Mouse (Mus musculus) cerebellum, adult 8-10 months (tissue): ENCODE measurements around the gene Kazn.

Experiments
- DNase-seq: peaks from one replicate; pipeline ENCODE4 v3.0.0; 2022

Kazn gene

DNA sequence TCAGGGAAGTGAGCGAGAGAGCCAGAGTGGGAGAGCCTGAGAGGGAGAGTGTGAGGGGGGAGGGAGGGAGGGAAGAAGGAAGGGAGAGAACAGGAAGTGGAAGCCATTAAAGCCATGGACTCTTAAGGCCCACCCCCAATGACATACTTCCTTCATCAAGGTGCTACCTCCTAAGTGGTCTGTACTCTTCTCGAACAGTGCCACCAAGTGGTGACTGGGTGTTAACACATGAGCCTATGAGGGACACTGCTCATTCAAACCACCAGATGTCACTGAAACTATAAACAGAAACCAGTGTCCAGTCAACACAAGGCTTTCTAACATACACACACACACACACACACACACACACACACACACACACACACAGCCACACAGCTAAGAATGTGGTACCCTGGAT lies 77.1 kb downstream of the Kazn start:
- DNase-seq = no peak

DNA sequence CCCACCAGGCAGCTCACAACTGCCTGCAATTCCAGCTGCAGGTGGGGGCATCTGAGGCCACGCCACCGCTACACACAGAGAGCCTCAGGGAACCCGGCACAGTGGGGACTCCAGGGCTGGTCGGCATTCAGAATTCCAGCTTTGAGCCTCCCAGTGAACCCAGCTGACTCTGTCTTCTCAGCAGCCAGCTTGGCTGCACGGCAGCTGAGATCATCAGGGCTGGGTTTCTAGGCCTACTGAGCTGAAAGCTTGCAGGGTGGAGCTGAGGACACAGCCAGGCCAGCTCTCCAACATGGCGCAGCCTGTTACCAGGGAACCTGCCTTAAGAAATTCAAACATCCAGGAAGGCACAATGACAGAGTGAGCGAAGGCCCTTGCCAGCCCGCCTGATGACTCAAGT lies 79.2 kb downstream of the Kazn start:
- DNase-seq = no peak

DNA sequence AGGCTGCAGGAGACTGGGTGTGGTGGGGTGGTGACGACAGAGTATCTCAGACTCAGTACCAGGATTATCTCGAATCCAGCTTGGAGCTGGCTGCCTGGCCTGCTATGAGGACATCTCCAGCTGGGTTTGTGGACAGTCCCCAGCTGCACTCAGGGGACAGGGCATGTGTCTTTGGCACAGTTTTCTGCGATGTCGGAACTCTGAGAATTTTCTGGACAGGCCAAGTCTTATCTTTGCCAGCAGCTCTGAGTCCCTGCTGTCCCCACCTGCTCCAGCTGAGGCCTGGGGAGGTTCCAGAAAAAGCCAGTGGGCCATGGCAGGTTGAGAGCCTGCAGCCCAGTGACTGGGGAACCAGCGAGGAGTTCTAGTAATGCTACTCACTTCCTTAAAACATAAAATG lies 82.7 kb downstream of the Kazn start:
- DNase-seq = peak; percentile 49

DNA sequence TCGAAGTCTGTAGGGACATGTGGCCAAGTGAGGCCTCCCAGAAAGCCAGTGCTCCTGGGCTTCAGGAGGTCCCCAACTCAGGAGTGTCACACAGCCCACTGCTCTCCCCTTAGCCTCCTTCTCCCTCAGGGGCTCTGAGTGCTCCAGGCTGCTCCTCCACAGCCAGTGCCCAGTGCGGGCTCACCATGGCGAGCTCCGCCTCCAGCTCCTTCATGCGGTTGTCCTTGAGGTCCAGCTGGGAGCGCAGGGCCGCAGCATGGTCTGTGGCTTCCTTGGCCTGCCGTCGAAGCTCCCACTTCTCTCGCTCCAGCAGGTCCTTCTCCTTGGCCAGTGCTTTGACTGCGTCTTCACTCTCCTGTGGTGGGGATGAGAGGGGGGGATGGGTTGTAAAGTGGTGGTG lies 85.0 kb downstream of the Kazn start:
- DNase-seq = no peak

DNA sequence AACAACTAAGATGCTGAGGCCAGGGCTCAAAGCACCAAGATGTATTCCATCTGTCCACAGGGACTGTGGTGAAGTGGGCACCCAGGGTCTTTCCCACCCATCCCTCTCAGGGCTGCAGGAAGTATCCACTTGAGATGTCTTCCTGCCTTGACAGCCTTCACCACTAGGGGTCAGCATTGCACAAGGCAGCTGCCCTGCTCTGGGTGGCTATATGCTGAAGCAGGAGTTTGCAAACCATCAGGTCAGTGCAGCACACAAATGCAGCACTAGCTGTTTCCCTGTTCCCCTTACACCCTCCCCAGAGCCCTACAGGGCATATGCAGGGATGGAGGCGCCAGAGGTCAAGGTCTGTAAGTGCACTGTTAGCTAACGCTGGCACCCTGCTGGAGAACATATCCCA lies 85.7 kb downstream of the Kazn start:
- peak; percentile 90 for DNase-seq

DNA sequence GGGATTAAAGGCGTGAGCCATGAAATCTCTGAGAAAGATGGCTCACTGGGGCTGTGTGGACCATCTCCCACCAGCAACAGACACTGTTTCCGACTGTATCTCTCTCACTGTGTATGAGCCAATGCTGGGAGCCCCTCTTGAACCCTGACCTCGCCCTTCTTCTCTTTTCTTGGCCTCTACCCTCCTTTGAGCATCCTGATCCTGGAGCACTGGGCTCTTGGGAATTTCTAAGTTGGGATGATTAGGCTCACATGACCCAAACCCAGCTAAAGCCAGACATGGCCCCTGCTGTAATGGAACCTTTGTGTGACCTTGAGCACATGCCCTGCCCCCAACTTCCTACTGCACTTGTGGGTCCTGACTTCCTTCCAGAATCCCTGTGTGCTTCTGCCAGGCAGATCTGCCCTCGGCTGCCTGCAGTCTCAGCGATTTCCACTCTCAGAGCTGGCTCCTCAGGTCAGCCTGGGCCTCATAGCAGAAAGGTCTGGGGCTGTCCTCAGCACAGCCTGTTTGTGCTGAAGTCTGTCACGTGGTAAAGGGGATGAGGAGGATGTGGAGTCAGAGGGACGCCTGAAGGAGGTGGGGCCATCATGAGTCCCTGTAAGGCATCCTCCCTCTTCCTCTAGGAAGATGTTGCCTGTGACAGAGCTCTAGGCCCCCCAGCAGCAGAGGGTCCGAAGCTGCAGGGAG lies 86.3 kb downstream of the Kazn start:
- DNase-seq = no peak

DNA sequence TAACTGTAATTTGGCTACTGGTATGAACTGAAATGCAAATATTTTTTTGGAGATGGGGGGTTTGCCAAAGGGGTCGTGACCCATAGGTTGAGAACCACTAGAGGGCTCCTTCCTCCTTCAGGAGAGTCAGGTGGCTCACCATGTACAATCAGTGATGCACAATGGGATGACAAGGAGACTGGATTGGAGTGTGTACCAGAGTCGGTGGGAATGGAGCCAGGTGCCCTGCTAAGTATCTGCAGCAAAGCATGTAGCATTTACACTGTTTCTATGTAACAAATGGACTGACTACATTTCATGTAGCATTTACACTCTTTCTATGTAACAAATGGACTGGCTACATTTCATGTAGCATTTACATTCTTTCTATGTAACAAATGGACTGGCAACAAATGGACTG lies 89.1 kb downstream of the Kazn start:
- DNase-seq = no peak

DNA sequence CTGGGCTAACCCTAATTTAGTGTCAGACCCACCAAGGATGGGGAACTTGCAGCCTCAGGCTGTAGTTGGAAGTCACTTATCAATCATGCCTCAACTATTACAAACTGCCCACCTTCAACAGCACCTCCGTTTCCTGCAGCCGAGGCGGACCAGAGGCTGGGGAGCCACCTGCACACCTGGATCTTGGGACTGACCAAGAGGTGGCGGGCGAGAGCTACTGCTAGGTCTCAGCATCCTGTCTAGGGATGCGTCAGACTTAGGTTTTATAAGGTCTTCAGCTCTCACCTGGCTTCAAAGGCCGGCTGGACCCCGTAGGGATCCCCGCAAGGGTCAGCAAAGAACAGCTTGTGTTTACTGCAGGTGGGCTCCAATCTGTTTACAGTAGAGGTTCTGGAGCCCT lies 90.0 kb downstream of the Kazn start:
- no peak for DNase-seq

DNA sequence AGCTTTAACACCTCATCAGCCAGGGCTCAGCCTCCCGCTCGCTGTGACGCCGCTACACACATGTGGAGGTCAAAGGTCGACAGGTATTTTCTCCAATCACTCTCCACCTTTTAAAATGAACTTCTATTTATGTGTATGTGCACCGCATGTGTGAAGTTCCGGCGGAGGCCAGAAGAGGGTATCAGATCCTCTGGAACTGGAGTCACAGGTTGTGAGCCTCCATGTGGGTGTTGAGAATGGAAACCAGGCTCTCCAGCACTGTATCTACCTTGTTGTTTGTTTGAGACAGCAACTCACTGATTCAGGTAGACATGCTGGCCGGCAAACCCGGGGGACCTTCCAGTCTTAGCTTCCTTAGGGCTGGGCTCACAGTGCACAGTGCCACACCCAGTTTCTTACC lies 91.5 kb downstream of the Kazn start:
- no peak for DNase-seq

DNA sequence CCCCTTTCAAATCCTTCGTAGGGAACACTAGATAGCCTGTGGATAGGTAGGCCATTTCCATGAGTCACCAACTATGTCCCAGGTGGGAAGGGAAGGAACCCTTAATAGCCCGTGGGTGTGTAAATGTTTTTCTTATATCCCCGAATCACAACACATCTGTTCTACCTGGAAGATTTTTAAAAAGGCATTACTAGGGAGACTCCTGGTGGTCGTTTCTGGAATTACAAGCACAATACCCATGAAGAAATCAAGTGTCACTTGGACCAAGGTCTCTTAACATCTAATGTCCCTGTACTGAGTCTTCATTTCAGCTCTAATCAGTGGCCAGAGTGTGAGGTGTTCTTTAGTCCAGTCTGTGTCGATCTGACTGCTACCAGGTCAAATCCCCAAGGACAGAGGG lies 95.1 kb downstream of the Kazn start:
- DNase-seq = peak; percentile 55

DNA sequence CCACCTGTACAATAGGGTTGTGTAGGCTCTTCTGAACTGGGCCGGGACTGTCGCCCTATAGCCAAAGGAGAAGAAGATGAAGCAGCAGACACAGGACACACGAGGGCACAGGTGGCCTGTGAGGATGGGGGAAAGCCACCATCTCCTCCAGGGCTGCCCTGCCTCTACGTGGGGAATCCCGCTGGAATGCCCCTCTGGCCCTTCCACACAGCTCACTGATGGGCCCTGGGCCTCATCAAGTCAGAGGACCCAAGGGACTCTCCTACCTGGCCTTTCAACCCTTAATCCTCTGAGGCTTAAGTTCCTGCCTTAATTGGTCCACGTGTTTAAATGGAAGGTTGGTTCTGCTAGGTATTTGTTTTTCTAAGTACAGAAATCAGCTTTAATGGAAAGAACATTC lies 95.9 kb downstream of the Kazn start:
- no peak for DNase-seq

DNA sequence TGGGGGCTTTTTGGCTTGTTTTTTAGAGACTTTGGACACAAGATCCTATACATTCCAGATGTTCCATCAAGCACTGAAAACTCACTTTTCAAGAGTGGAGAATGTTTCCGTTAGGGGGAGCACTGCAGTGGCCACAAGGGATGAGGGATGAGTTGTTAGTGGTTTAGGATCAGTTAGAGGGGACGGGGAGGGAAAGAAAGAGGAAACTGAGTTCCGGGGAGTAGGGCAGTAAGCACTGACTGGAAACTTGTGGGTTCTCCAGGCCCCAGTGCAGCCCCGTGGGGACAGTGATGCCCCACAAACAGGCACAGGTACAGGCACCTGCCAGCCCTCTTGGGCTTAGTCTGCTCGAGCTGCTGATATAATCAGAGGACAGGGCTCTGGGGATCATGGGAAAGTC lies 99.5 kb downstream of the Kazn start:
- DNase-seq = no peak

DNA sequence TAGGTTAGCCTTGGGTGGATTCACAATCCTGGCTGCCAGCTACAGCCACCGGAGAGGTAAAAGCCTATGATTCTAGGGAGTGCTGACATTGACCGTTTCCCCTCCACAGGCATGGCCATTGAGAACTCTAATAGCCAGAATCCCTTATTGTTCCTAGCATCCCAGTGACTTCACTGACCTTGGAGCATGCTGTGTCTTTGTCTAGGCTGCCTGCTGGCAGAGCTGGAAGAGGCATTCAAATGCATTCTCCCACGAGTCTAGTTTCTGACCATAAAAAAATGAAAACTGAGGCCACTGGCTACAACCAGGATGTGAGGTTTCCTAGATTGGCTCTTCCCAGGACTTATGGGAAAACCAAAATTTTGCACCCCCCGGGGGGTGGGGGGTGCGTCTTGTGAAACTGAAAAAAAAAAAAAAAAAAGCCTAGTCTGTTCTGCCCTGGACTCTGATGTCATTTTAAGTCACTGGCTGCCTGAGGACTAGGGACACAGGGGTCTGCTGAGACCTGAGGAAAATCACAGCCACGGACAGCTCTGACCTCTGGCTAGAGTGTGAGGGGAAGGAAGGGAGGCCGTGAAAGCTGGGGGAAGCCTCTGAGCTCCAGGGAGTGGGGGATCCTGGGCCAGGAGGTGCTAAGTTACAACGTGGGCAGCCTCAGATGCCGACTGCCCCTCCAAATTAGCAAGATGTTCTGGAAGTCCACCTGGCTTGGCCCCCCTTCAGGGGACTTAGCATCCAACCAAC lies 100.7 kb downstream of the Kazn start:
- DNase-seq = no peak

DNA sequence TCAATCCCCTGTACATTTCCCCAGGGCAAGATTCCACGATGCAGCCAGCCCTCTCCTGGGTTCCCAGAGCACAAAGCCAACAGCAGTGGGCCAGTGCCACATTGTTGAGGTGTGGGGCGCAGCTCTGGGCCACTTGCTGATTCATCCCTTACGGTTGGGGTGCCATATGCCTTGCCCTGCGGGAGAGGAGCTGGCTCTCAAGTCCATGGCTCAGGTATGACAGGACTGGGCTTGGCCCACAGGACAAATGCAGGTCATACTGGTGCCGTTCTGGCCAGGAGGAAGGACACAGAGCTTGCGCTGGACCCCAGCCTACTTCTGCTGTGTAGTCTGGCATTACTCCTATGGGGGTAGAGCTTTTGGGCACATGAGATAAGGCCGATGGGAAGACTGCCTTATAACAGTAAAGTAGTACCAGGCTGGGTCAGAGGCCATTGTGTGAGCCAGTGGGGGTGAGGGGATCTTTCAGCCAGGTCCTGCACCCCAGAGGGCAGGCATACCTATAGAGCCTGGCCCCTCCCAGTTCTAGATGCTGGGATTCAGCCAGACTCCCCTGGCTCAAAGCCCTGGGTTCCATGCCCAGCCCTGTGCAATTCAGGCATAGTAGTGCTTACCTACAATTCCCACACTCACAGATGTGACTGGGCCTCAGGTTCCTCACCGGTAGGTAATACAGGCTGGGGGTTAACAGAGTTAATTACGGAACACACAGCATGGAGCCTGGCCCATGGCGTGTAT lies 102.3 kb downstream of the Kazn start:
- peak; percentile 92 for DNase-seq

DNA sequence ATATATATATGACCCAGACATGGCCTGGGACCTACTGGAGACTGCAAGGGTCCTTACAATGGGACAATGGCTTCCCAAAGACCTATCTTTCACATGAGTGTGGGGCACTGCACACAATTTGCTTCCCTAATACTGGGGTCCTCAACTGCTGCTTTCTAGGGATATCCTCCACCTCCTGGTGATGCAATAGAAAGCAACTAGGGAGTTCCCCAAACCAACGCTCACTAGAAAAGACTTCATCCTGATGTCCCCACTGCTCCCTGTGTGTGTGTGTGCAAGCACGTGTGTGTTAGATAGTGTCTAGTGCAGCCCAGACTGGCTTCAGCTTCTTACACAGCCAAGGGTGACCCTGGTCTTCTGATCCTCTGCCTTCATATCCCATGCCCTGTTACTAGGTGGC lies 103.7 kb downstream of the Kazn start:
- DNase-seq = no peak

DNA sequence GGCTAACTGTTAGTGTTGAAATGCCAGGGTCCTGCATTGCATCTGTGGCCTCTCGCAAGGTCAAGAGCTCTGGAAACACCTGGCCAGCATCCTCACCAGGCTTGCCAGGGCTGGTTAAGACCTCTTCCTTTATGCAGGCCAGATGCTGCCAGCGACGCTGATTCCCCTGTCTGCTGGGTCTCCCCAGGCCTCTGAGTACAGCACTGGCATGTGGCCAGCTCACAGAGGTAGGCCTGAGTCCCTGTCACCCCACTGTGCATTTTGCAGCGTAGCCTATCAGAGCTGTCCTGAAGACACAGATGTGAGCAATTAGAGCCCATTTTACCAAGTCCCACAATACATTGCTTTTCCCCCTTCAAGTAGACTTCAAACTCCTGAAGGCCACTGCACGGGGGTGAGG lies 109.0 kb downstream of the Kazn start:
- no peak for DNase-seq

DNA sequence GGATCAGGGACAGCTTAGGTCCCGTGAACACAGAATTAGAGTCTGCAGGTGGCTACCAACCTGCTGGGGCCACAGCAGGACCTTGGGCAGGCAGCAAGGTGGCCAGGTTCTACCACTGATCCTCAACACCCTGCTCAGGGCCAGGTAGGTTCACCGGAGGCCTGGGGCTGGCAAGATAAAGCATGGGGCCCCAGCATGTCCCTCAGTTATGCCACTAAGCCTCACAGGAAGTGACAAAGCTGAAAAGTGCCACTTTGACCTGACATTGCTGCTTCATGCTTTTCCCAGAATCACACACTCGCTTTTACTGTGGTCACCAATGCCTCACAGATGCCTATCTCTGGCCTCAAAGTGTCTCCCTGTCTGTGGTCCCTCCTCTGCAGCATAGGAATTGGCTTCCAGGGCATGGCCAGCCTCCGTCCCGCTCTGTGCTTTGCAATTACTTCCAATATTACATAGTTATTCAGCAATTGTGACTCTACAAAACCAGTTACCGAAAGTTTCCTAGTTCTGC lies 111.9 kb downstream of the Kazn start:
- DNase-seq = no peak

DNA sequence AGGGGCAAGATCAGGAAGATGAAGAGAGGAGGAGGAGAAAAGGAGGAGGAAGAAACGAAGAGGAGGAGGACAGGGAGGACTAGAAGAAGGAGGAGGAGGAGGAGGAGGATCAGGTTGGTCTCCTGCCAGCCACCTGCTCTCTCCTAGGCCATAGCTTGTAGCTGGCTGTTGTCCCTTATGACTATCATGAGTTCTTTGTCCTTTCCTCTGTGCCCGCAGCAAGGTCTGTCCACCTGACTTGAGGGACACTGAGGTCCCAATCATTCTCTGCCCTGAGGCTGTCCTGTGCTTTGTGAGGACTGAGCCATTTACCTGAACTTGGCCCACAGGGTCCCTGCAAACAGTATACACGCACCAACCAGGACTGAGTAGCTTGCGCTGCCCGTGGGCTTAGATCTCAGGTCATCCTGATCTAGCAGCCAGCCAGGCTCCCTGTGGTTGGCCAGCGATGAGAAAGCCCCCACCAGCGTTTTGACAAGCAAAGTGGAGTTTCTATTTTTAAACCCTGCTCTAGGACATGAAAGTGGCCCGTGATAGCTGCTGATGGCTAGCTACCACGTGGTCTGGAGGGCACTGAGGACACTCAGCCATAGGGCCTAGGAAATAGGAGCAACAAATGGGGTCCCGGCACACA lies 112.4 kb downstream of the Kazn start:
- no peak for DNase-seq

DNA sequence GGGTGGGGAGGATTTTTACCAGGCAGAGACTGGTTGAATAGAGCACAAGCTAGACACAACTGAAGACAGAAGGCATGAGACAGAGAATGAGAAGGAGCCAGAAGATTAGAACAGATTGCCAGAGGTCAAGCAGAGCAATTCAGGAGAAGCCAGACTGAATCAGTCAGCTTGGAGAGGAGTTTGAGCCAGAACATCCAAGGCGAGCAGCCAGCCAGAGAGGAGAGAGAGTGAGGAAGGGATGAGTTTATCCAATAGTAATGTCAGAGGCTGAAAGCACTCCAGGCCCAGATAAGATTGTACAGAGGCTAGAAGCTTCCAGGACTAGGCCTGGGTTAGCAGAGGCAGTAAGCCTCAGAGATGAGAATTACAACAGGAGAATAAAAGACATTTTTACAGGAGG lies 118.0 kb downstream of the Kazn start:
- DNase-seq = no peak

DNA sequence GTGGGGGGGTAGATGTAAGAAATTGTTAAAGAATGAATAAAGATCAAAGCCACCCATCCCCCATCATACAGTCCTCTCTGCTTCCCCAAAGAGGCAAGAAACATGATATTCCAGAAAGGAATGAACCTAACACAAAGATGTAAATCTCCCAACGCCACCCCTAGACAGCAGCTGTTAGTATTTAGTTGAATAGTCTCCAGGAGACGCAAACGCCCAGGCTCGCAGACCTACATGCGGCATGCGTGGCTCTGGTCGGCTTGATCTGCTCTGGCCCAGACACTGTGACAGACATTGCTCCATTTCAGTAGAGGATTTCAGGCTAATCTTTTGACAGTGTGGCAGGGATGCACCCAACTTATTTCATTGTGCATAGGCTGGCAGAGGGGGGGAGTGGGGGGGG lies 120.7 kb downstream of the Kazn start:
- no peak for DNase-seq

DNA sequence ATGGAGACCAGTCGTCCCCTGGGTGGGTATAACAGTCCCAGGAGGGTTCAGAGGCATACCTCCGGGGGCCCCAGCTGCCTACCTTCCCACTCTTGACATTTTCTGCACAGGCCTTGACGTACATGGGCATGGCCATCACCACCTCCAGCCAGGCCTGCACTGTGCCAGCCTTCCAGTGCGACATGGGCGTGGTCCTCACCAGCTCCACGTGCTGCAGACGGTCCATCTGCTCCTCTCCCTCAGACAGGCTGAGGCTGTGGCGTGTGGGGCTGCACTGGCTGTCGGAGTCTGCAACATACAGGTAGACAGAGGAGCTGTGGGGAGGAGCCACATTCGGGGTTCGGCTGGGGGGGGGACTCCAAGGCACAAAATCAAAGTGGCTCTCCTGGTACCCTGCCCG lies 121.2 kb downstream of the Kazn start:
- DNase-seq = no peak

DNA sequence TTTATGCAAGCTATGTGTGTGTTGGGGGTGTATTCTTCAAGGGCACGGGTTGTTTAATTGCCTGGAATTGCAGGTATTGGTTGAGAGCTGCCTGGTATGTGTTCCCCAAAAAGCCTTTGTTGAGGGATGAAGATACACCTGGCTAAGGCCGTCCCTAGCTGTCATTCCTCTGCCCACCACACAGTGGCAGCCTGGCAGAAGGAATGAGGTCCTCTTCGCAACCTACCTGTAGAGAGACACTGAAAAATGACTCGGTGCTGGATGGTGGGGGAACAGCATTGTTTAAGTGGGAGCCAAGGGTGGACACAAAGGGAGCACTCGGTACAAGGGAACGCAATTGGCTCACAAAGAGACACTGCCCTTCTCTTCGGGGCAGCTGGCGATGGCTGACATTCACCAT lies 125.9 kb downstream of the Kazn start:
- peak; percentile 73 for DNase-seq

DNA sequence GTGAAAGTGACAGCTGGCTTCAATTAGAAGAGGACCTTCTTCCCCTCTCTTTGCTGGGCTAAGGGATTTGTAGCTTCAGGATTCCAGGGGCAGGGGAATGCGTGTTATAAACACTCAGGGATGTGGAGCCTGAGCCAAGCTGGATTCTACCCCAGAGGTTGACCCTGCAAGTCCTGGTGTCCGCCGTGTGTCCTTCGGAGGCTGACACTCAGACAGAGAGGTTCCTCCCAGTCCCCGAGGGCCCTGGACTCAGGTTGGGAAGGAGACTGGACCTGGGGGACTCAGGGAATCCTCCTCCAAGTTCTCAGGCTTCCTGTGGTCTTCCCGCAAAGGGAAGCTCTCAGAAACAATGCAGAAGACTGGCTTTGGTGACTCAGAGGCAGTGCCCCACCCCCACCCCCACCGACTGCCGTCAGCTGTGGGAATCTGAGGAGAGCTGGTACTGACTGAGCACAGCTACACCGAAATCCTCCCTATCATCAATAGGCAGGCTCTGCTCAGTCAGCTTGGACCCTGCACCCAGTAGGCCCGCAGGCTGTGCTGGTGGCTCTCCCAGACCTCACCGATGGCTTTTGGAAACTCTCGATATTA lies 136.0 kb downstream of the Kazn start:
- DNase-seq = no peak
